Mouse (Mus musculus): Measurements from ENCODE around the gene Tmtc3. TPM values are rescaled to one million over a fixed set of nuclear protein-coding genes. Genes with fewer than 3 reads are reported as not detected.
"Not testable (repeated sequence)": the region's sequence is repeated elsewhere in the genome, so short reads cannot be mapped to it uniquely, and the experiment has no call there.

The Tmtc3 gene
- polyA plus RNA-seq, 1 experiment, result 0.92 TPM

- Histone ChIP-seq H3K4me1 (ENCODE audit: control insufficient read depth, insufficient read depth, low read length) (no peaks in the 10 kb centered on the region), H3K27ac (ENCODE audit: control insufficient read depth, insufficient read depth, low read depth, low read length, poor library complexity) (no peak overlapping the region), H3K4me3 (replicated peaks; ENCODE audit: control insufficient read depth, low read depth, low read length) (no peak overlapping the region)
- TF ChIP-seq POLR2A (IDR thresholded peaks at IDR 0.05; ENCODE audit: borderline replicate concordance, control insufficient read depth, low read depth, low read length) (no peak), CTCF (IDR thresholded peaks at IDR 0.05; ENCODE audit: control insufficient read depth, insufficient read depth, low read length) (no peak)
- WGBS, result 89% methylated on average over 3 of the region's 3 CpGs
These were observed 7.6 kb downstream of the Tmtc3 start for GRCm38 (mm10) chr10:100479538-100479937.

GRCm38 (mm10) chr10:100475040-100475439, 12.1 kb downstream of the Tmtc3 start:
- TF ChIP-seq POLR2A (IDR thresholded peaks at IDR 0.05; ENCODE audit: borderline replicate concordance, control insufficient read depth, low read depth, low read length) (no peak), CTCF (IDR thresholded peaks at IDR 0.05; ENCODE audit: control insufficient read depth, insufficient read depth, low read length) (no peak)
- no peaks in the 10 kb centered on the region for H3K4me1 ChIP-seq (ENCODE audit: control insufficient read depth, insufficient read depth, low read length)
- 49% methylated on average over 3 of the region's 3 CpGs for WGBS

GRCm38 (mm10) chr10:100460515-100460914, 26.6 kb downstream of the Tmtc3 start:
- no peaks in the 10 kb centered on the region for H3K4me1 ChIP-seq (ENCODE audit: control insufficient read depth, insufficient read depth, low read length)
- H3K4me3 ChIP-seq (replicated peaks; ENCODE audit: control insufficient read depth, low read depth, low read length), result no peak overlapping the region
- no peak overlapping the region for H3K27ac ChIP-seq (ENCODE audit: control insufficient read depth, insufficient read depth, low read depth, low read length, poor library complexity)
- TF ChIP-seq CTCF (IDR thresholded peaks at IDR 0.05; ENCODE audit: control insufficient read depth, insufficient read depth, low read length) (no peak), POLR2A (IDR thresholded peaks at IDR 0.05; ENCODE audit: borderline replicate concordance, control insufficient read depth, low read depth, low read length) (no peak)

More at GRCm38 (mm10) chr10:100475040-100475439, 12.1 kb downstream of the Tmtc3 start:
- no peak overlapping the region for H3K27ac ChIP-seq (ENCODE audit: control insufficient read depth, insufficient read depth, low read depth, low read length, poor library complexity)
- H3K4me3 ChIP-seq (replicated peaks; ENCODE audit: control insufficient read depth, low read depth, low read length), result no peak overlapping the region

GRCm38 (mm10) chr10:100449394-100449793, 37.8 kb downstream of the Tmtc3 start:
- no peak overlapping the region for H3K27ac ChIP-seq (ENCODE audit: control insufficient read depth, insufficient read depth, low read depth, low read length, poor library complexity)
- no peak overlapping the region for H3K4me3 ChIP-seq (replicated peaks; ENCODE audit: control insufficient read depth, low read depth, low read length)
- no peak for TF ChIP-seq CTCF (IDR thresholded peaks at IDR 0.05; ENCODE audit: control insufficient read depth, insufficient read depth, low read length)
- no peak for TF ChIP-seq POLR2A (IDR thresholded peaks at IDR 0.05; ENCODE audit: borderline replicate concordance, control insufficient read depth, low read depth, low read length)
- no peaks in the 10 kb centered on the region for H3K4me1 ChIP-seq (ENCODE audit: control insufficient read depth, insufficient read depth, low read length)

GRCm38 (mm10) chr10:100427592-100427991, 59.6 kb downstream of the Tmtc3 start:
- 69% methylated on average over 2 of the region's 2 CpGs for WGBS
- no peak overlapping the region for H3K4me3 ChIP-seq (replicated peaks; ENCODE audit: control insufficient read depth, low read depth, low read length)
- H3K27ac ChIP-seq (ENCODE audit: control insufficient read depth, insufficient read depth, low read depth, low read length, poor library complexity), result no peak overlapping the region
- H3K4me1 ChIP-seq (ENCODE audit: control insufficient read depth, insufficient read depth, low read length), result no peaks in the 10 kb centered on the region
- TF ChIP-seq CTCF (IDR thresholded peaks at IDR 0.05; ENCODE audit: control insufficient read depth, insufficient read depth, low read length) (no peak), POLR2A (IDR thresholded peaks at IDR 0.05; ENCODE audit: borderline replicate concordance, control insufficient read depth, low read depth, low read length) (no peak)

GRCm38 (mm10) chr10:100415566-100415965, 71.6 kb downstream of the Tmtc3 start:
- H3K4me1 ChIP-seq (ENCODE audit: control insufficient read depth, insufficient read depth, low read length), result no peaks in the 10 kb centered on the region
- H3K27ac ChIP-seq (ENCODE audit: control insufficient read depth, insufficient read depth, low read depth, low read length, poor library complexity), result no peak overlapping the region
- TF ChIP-seq POLR2A (IDR thresholded peaks at IDR 0.05; ENCODE audit: borderline replicate concordance, control insufficient read depth, low read depth, low read length) (no peak), CTCF (IDR thresholded peaks at IDR 0.05; ENCODE audit: control insufficient read depth, insufficient read depth, low read length) (no peak)
- 81% methylated on average over 7 of the region's 7 CpGs for WGBS
- no peak overlapping the region for H3K4me3 ChIP-seq (replicated peaks; ENCODE audit: control insufficient read depth, low read depth, low read length)

GRCm38 (mm10) chr10:100402301-100402700, 84.8 kb downstream of the Tmtc3 start:
- H3K27ac ChIP-seq (ENCODE audit: control insufficient read depth, insufficient read depth, low read depth, low read length, poor library complexity); H3K4me1 ChIP-seq (ENCODE audit: control insufficient read depth, insufficient read depth, low read length); H3K4me3 ChIP-seq (replicated peaks; ENCODE audit: control insufficient read depth, low read depth, low read length): not testable (repeated sequence)
- WGBS, result 57% methylated on average over 6 of the region's 6 CpGs

Other genes with a start within 250 kb of the Tmtc3 start
- gene Gm4301, start 151.7 kb downstream of the Tmtc3 start, polyA plus RNA-seq (2011; ENCODE audit: insufficient read depth, insufficient read length, low replicate concordance, missing spikeins), result not detected in 2 replicates
- not detected in 2 replicates for gene Gm4302, start 146.5 kb downstream of the Tmtc3 start, polyA plus RNA-seq (2011; ENCODE audit: insufficient read depth, insufficient read length, low replicate concordance, missing spikeins)
- not detected in 2 replicates for gene Gm4303, start 141.4 kb downstream of the Tmtc3 start, polyA plus RNA-seq (2011; ENCODE audit: insufficient read depth, insufficient read length, low replicate concordance, missing spikeins)
- gene Gm4305, start 136.3 kb downstream of the Tmtc3 start, polyA plus RNA-seq (2011; ENCODE audit: insufficient read depth, insufficient read length, low replicate concordance, missing spikeins), result not detected in 2 replicates
- gene Gm4307, start 126.0 kb downstream of the Tmtc3 start, polyA plus RNA-seq (2011; ENCODE audit: insufficient read depth, insufficient read length, low replicate concordance, missing spikeins), result not detected in 2 replicates
- not detected in 2 replicates for gene Gm4312, start 104.8 kb downstream of the Tmtc3 start, polyA plus RNA-seq (2011; ENCODE audit: insufficient read depth, insufficient read length, low replicate concordance, missing spikeins)
- 47.0 and 71.3 TPM in 2 replicates for gene Cep290, start 208 bp upstream of the Tmtc3 start, polyA plus RNA-seq (2011; ENCODE audit: insufficient read depth, insufficient read length, low replicate concordance, missing spikeins)
- 3.5 and 6.5 TPM in 2 replicates for gene 4930430F08Rik, start 103.1 kb upstream of the Tmtc3 start, polyA plus RNA-seq (2011; ENCODE audit: insufficient read depth, insufficient read length, low replicate concordance, missing spikeins)
- not detected in 2 replicates for gene 1700017N19Rik, start 103.1 kb upstream of the Tmtc3 start, polyA plus RNA-seq (2011; ENCODE audit: insufficient read depth, insufficient read length, low replicate concordance, missing spikeins)